Mouse (Mus musculus) heart, postnatal 0 days (tissue): ENCODE measurements at regions not wholly inside any gene's neighbourhood (a gene's known extent, or its start where the extent isn't known, plus 50 kb on each side); places are given as distances from the start of the nearest gene placed in this dataset.

ENCODE experiments used
- CTCF ChIP-seq: IDR thresholded peaks from 2 replicates; pipeline ENCODE4 v1.5.1; 2016; ENCODE audit warnings: antibody characterized with exemption, control low read depth, low read depth
- EP300 ChIP-seq: IDR thresholded peaks from 2 replicates; pipeline ENCODE4 v1.6.1; 2016; ENCODE audit warnings: antibody characterized with exemption, low read depth

DNA sequence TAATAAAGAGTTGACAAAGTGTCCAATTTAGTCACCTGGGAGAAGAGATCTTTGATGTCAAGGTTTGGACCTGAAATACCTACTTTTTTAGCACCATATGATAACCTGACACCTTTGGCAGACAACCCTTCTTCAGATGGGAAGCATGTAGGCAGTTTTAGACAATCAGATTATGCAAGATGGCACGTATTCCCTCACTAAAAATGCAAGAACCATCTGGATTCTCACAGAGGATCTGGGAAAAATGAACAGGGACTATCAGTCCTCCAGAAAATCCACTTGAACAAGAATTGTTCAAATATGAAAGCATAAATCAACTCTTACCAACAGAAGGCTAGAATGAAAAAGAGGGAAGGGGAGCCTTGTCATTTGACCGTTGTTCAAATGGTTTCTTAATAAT, 148.4 kb downstream of the Mat2b start:
- TF ChIP-seq CTCF: no peak
- no peak for TF ChIP-seq EP300
